Mouse (Mus musculus): Measurements from ENCODE around the gene Rbfox3. TPM values are rescaled to one million over a fixed set of nuclear protein-coding genes. Genes with fewer than 3 reads are reported as not detected.
A peak's percentile ranks its signal among the peaks of the same experiment; 100 is the strongest.

Gene Rbfox3
- polyA plus RNA-seq, 1 experiment: 163 TPM

GRCm38 (mm10) chr11:118490566-118491218, 420.7 kb downstream of the Rbfox3 start:
- DNase-seq: peak; percentile 59 to 69
- Histone ChIP-seq H3K27me3 (ENCODE audit: control insufficient read depth, insufficient read depth, low read length) (no peaks in the 10 kb centered on the region), H3K4me3 (replicated peaks; ENCODE audit: insufficient read depth, low read depth, low read length) (no peak overlapping the region), H3K27ac (ENCODE audit: insufficient read depth, low read length) (no peak overlapping the region), H3K4me1 (ENCODE audit: control insufficient read depth, insufficient read depth, low read length) (peaks cover 24% of the 10 kb centered on the region)
- TF ChIP-seq CTCF (IDR thresholded peaks at IDR 0.05; ENCODE audit: borderline replicate concordance, insufficient read depth, low read depth, low read length): peak; percentile 69
- no peak for TF ChIP-seq POLR2A (IDR thresholded peaks at IDR 0.05; ENCODE audit: borderline replicate concordance, insufficient read depth, low read length)
- WGBS: 23% methylated on average over 22 of the region's 22 CpGs

GRCm38 (mm10) chr11:118488907-118489270, 422.5 kb downstream of the Rbfox3 start:
- H3K27me3 ChIP-seq (ENCODE audit: control insufficient read depth, insufficient read depth, low read length): no peaks in the 10 kb centered on the region
- H3K27ac ChIP-seq (ENCODE audit: insufficient read depth, low read length): no peak overlapping the region
- no peak for TF ChIP-seq CTCF (IDR thresholded peaks at IDR 0.05; ENCODE audit: borderline replicate concordance, insufficient read depth, low read depth, low read length)
- no peak for TF ChIP-seq POLR2A (IDR thresholded peaks at IDR 0.05; ENCODE audit: borderline replicate concordance, insufficient read depth, low read length)
- no peak overlapping the region for H3K4me3 ChIP-seq (replicated peaks; ENCODE audit: insufficient read depth, low read depth, low read length)
- DNase-seq: no peak
- peaks cover 42% of the 10 kb centered on the region for H3K4me1 ChIP-seq (ENCODE audit: control insufficient read depth, insufficient read depth, low read length)
- 69% methylated on average over 12 of the region's 12 CpGs for WGBS

DNA sequence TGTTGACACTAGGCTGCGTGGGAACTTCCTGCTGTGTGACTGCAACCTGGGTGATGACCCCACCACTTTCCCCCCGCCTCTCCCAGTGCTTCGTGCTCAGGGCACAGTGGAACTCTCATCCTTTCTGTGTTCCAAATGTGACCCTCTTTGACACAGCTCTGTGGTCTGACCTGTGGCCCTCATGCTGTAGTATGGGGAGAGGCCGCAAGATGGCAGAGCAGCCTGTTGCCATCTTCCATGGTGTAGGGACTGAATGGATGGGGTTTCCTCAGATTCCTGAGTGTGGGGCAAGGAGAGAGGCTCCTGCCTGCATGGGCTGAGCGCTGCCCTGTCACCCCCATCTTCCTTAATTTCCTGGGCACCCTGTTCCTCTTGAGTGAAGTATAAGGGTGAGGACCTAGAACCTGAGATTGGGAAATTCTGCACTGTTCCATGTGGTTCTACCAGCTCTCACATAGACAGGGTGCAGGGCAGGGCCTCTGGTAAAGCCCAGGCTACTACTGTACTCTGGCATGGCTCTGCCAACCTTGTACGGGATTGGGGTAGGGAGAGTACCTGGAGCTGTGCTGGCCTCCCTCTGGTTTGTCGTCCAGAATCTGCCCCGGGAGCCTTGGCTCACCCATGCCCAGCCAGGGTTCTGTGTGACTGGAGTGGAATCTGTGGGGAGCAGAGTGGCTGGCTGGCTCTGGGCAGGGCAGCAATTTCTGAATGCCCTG, 423.0 kb downstream of the Rbfox3 start:
- Histone ChIP-seq H3K4me1 (ENCODE audit: control insufficient read depth, insufficient read depth, low read length) (peaks cover 44% of the 10 kb centered on the region), H3K4me3 (replicated peaks; ENCODE audit: insufficient read depth, low read depth, low read length) (no peak overlapping the region), H3K27me3 (ENCODE audit: control insufficient read depth, insufficient read depth, low read length) (no peaks in the 10 kb centered on the region), H3K27ac (ENCODE audit: insufficient read depth, low read length) (no peak overlapping the region)
- 49% methylated on average over 8 of the region's 8 CpGs for WGBS
- TF ChIP-seq CTCF (IDR thresholded peaks at IDR 0.05; ENCODE audit: borderline replicate concordance, insufficient read depth, low read depth, low read length) (peak; percentile 69; the same call in 1 of the 2 replicates), POLR2A (IDR thresholded peaks at IDR 0.05; ENCODE audit: borderline replicate concordance, insufficient read depth, low read length) (no peak)
- peak; percentile 46 to 65 for DNase-seq

GRCm38 (mm10) chr11:118486881-118487772, 424.3 kb downstream of the Rbfox3 start:
- Histone ChIP-seq H3K27me3 (ENCODE audit: control insufficient read depth, insufficient read depth, low read length) (no peaks in the 10 kb centered on the region), H3K27ac (ENCODE audit: insufficient read depth, low read length) (no peak overlapping the region), H3K4me3 (replicated peaks; ENCODE audit: insufficient read depth, low read depth, low read length) (no peak overlapping the region), H3K4me1 (ENCODE audit: control insufficient read depth, insufficient read depth, low read length) (peaks cover 44% of the 10 kb centered on the region)
- no peak for DNase-seq
- WGBS: 32% methylated on average over 29 of the region's 29 CpGs
- no peak for TF ChIP-seq POLR2A (IDR thresholded peaks at IDR 0.05; ENCODE audit: borderline replicate concordance, insufficient read depth, low read length)
- no peak for TF ChIP-seq CTCF (IDR thresholded peaks at IDR 0.05; ENCODE audit: borderline replicate concordance, insufficient read depth, low read depth, low read length)

GRCm38 (mm10) chr11:118486281-118486680, 425.1 kb downstream of the Rbfox3 start:
- no peak for TF ChIP-seq CTCF (IDR thresholded peaks at IDR 0.05; ENCODE audit: borderline replicate concordance, insufficient read depth, low read depth, low read length)
- TF ChIP-seq POLR2A (IDR thresholded peaks at IDR 0.05; ENCODE audit: borderline replicate concordance, insufficient read depth, low read length): no peak
- H3K27me3 ChIP-seq (ENCODE audit: control insufficient read depth, insufficient read depth, low read length): no peaks in the 10 kb centered on the region
- no peak overlapping the region for H3K4me3 ChIP-seq (replicated peaks; ENCODE audit: insufficient read depth, low read depth, low read length)
- 40% methylated on average over 6 of the region's 6 CpGs for WGBS
- peaks cover 52% of the 10 kb centered on the region for H3K4me1 ChIP-seq (ENCODE audit: control insufficient read depth, insufficient read depth, low read length)
- peak in 1 of 2 experiments; percentile 32 for DNase-seq
- H3K27ac ChIP-seq (ENCODE audit: insufficient read depth, low read length): no peak overlapping the region

GRCm38 (mm10) chr11:118485780-118486179, 425.6 kb downstream of the Rbfox3 start:
- no peak overlapping the region for H3K27ac ChIP-seq (ENCODE audit: insufficient read depth, low read length)
- no peak overlapping the region for H3K4me3 ChIP-seq (replicated peaks; ENCODE audit: insufficient read depth, low read depth, low read length)
- peak in 1 of 2 experiments; percentile 35 for DNase-seq
- H3K4me1 ChIP-seq (ENCODE audit: control insufficient read depth, insufficient read depth, low read length): peaks cover 56% of the 10 kb centered on the region
- H3K27me3 ChIP-seq (ENCODE audit: control insufficient read depth, insufficient read depth, low read length): no peaks in the 10 kb centered on the region
- TF ChIP-seq POLR2A (IDR thresholded peaks at IDR 0.05; ENCODE audit: borderline replicate concordance, insufficient read depth, low read length) (no peak), CTCF (IDR thresholded peaks at IDR 0.05; ENCODE audit: borderline replicate concordance, insufficient read depth, low read depth, low read length) (no peak)
- WGBS: 73% methylated on average over 3 of the region's 3 CpGs

- 20% methylated on average over 11 of the region's 11 CpGs for whole genome bisulfite sequencing
- Histone ChIP-seq H3K27me3 (ENCODE audit: control insufficient read depth, insufficient read depth, low read length) (no peaks in the 10 kb centered on the region), H3K27ac (ENCODE audit: insufficient read depth, low read length) (no peak overlapping the region), H3K4me3 (replicated peaks; ENCODE audit: insufficient read depth, low read depth, low read length) (no peak overlapping the region), H3K4me1 (ENCODE audit: control insufficient read depth, insufficient read depth, low read length) (peaks cover 56% of the 10 kb centered on the region)
- TF ChIP-seq POLR2A (IDR thresholded peaks at IDR 0.05; ENCODE audit: borderline replicate concordance, insufficient read depth, low read length) (no peak), CTCF (IDR thresholded peaks at IDR 0.05; ENCODE audit: borderline replicate concordance, insufficient read depth, low read depth, low read length) (no peak)
- DNase-seq: peak in 1 of 2 experiments; percentile 38
Measured at GRCm38 (mm10) chr11:118485338-118485737, 426.1 kb downstream of the Rbfox3 start.
